Mouse (Mus musculus) stomach, embryonic 15.5 days (tissue): ENCODE measurements around the gene Zer1. TPM values are rescaled to one million over a fixed set of nuclear protein-coding genes. Genes with fewer than 3 reads are reported as not detected.
A peak's percentile ranks its signal among the peaks of the same experiment; 100 is the strongest.
"Not testable (repeated sequence)": the region's sequence is repeated elsewhere in the genome, so short reads cannot be mapped to it uniquely, and the experiment has no call there.

Experiments
- ATAC-seq: fragments of 200-750 bp; cut with Nextera tagmentation; 2 replicates; pipeline ENCODE4 v1.8.0; 2017; ENCODE audit warnings: low read depth, moderate number of reproducible peaks, moderate TSS enrichment; ENCODE audit not compliant: insufficient read depth, low FRiP score
- H3K27ac ChIP-seq: fragments of 300-500 bp; sonication (generic); 2 replicates; pipeline ENCODE4 v1.5.1; 2015; ENCODE audit warnings: mild to moderate bottlenecking, inconsistent platforms
- H3K27me3 ChIP-seq: fragments of 300-500 bp; sonication (generic); replicated peaks from 2 replicates; pipeline ENCODE4 v1.6.1; 2015; ENCODE audit warnings: inconsistent platforms
- H3K36me3 ChIP-seq: fragments of 300-500 bp; sonication (generic); 2 replicates; pipeline ENCODE4 v1.6.1; 2015; ENCODE audit warnings: inconsistent platforms
- H3K4me1 ChIP-seq: fragments of 300-500 bp; sonication (generic); 2 replicates; pipeline ENCODE4 v1.6.1; 2015; ENCODE audit warnings: inconsistent platforms
- H3K4me2 ChIP-seq: fragments of 300-500 bp; sonication (generic); 2 replicates; pipeline ENCODE4 v1.6.1; 2015; ENCODE audit warnings: mild to moderate bottlenecking, inconsistent platforms
- H3K4me3 ChIP-seq: fragments of 300-500 bp; sonication (generic); replicated peaks from 2 replicates; pipeline ENCODE4 v1.5.1; 2015; ENCODE audit warnings: inconsistent platforms
- H3K9ac ChIP-seq: fragments of 300-500 bp; sonication (generic); 2 replicates; pipeline ENCODE4 v1.6.1; 2015; ENCODE audit warnings: inconsistent platforms
- H3K9me3 ChIP-seq: fragments of 300-500 bp; sonication (generic); 2 replicates; pipeline ENCODE4 v1.6.1; 2016; ENCODE audit warnings: inconsistent platforms
- WGBS: fragments of 180-500 bp; shearing (Covaris S2); methylation state at CpG from one replicate; pipeline ENCODE4 v1.1.7; 2015; 5-methylcytosine and 5-hydroxymethylcytosine counted together
- polyA plus RNA-seq: library from polyadenylated mRNA; unstranded; fragments of >200 nt; fragmentation: Nextera tagmentation; extraction: Ambion mirVana; gene quantifications from 2 replicates; pipeline ENCODE4 v1.2.1, GENCODE M21; 2015

Zer1 gene
- polyA plus RNA-seq, 1 experiment from 2014 or later = 7.0 TPM

DNA sequence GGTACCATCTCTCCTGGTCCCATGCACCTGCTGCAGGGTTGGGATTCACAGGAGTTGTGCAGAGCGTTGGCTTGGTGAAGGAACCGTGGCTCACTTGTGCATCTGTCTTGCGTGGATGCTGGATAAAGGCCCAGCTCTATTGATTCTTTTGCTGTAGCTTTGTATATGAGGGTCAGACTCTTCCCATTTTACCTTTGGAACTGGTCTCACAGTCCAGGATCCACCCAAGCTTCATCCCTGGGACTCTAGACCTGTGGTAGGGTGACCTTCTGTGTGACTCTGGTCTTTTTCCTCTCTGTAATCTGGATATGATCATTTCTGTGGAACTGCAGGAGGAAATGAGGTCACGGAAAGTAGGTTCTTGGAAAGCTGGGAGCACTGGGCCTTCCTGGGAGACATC, 20.1 kb upstream of the Zer1 start:
- 92% methylated on average over 4 of the region's 4 CpGs for WGBS
- no peak overlapping the region for H3K4me2 ChIP-seq
- no peak overlapping the region for H3K9ac ChIP-seq
- no peak overlapping the region for H3K27ac ChIP-seq
- no peak for ATAC-seq
- no peaks in the 10 kb centered on the region for H3K9me3 ChIP-seq
- H3K27me3 ChIP-seq = no peaks in the 10 kb centered on the region
- peaks cover 58% of the 10 kb centered on the region for H3K36me3 ChIP-seq
- H3K4me1 ChIP-seq = no peaks in the 10 kb centered on the region
- H3K4me3 ChIP-seq = no peak overlapping the region

GRCm38 (mm10) chr2:30140021-30140420, 15.6 kb upstream of the Zer1 start:
- not testable (repeated sequence) for H3K4me2 ChIP-seq, ATAC-seq, H3K27me3 ChIP-seq, H3K4me3 ChIP-seq, H3K27ac ChIP-seq, H3K4me1 ChIP-seq, H3K9ac ChIP-seq, H3K9me3 ChIP-seq
- H3K36me3 ChIP-seq = peaks cover 36% of the 10 kb centered on the region
- 79% methylated on average over 4 of the region's 4 CpGs for WGBS

DNA sequence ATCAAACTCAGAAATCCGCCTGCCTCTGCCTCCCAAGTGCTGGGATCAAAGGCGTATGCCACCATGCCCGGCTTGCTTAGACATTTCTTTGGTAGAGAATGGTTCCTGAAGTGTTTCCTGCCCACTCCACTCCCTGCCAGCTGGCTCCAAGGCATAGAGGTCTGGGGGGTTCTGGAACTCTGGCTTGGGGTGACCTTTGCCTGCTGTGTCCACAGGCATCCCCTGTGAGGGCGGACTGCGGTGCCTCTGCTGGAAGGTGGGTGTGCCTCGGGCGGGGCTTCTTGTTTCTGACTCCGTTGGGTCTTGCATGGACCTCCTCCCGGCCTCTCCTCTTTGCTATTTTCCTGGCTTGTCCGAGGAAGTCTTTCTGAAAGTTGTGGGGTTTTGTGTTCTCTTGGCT, 12.1 kb upstream of the Zer1 start:
- no peak overlapping the region for H3K27ac ChIP-seq
- WGBS = 81% methylated on average over 10 of the region's 10 CpGs
- H3K4me2 ChIP-seq = no peak overlapping the region
- H3K4me1 ChIP-seq = peaks cover 18% of the 10 kb centered on the region
- no peaks in the 10 kb centered on the region for H3K27me3 ChIP-seq
- peaks cover 17% of the 10 kb centered on the region; the same call in 1 of the 2 replicates for H3K36me3 ChIP-seq
- no peak overlapping the region for H3K9ac ChIP-seq
- H3K4me3 ChIP-seq = no peak overlapping the region
- no peak for ATAC-seq
- no peaks in the 10 kb centered on the region for H3K9me3 ChIP-seq

DNA sequence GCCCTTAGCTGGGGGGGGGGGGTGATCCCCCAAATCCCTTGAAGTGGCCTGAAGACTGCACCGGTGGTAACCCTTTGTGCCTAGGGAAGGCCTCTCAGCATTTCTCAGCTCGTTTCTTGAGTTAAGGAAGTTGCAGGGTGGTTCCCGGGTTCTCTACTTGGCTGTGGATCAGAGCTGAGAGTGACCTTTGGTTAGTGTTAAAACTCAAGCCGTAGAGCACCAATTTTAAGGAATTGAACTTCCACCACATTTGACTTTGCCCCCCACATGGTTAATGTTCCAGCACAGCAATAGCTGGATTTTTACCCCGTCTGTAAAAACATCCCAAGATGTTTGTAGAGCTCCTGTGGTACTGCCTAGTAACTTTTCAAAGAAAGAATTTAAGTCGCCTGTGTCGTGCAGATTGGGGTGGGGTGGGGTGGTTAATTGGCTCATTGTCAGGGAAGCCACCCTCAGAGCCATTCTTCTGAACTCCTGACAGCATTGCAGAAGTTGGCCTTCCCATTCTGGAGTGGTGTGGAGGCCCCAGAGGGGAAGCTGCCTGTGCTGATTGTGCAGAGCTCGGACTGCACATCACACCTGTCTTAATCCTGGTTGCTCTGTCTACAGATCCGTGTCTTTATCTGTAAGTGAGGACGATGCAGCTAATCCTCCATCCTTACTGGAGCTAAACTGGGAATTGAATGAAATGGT, 10.7 kb upstream of the Zer1 start:
- H3K4me2 ChIP-seq = peak overlapping the region; percentile 87
- H3K4me1 ChIP-seq = peaks cover 18% of the 10 kb centered on the region
- 64% methylated on average over 10 of the region's 10 CpGs for WGBS
- H3K36me3 ChIP-seq = peaks cover 8% of the 10 kb centered on the region; the same call in 1 of the 2 replicates
- no peaks in the 10 kb centered on the region for H3K9me3 ChIP-seq
- no peak for ATAC-seq
- no peaks in the 10 kb centered on the region for H3K27me3 ChIP-seq
- H3K4me3 ChIP-seq = peak overlapping the region; percentile 96
- H3K9ac ChIP-seq = peak overlapping the region; percentile 87; the same call in 1 of the 2 replicates
- H3K27ac ChIP-seq = peak overlapping the region; percentile 80; the same call in 1 of the 2 replicates

- H3K36me3 ChIP-seq = peaks cover 7% of the 10 kb centered on the region; the same call in 1 of the 2 replicates
- H3K27me3 ChIP-seq = no peaks in the 10 kb centered on the region
- no peaks in the 10 kb centered on the region for H3K9me3 ChIP-seq
- H3K4me1 ChIP-seq = peaks cover 18% of the 10 kb centered on the region
- H3K4me2 ChIP-seq = peak overlapping the region; percentile 87
- peak overlapping the region; percentile 80 for H3K27ac ChIP-seq
- H3K4me3 ChIP-seq = peak overlapping the region; percentile 96
- WGBS = 20% methylated on average over 6 of the region's 6 CpGs
- no peak for ATAC-seq
- H3K9ac ChIP-seq = peak overlapping the region; percentile 87
These were observed 10.0 kb upstream of the Zer1 start for GRCm38 (mm10) chr2:30134378-30134711.

GRCm38 (mm10) chr2:30133613-30134377, 9.4 kb upstream of the Zer1 start, which contains the start of gene Tbc1d13:
Tbc1d13 (plus strand) TSS chr2:30133746.
- Histone ChIP-seq H3K4me1 (peaks cover 18% of the 10 kb centered on the region), H3K9me3 (no peaks in the 10 kb centered on the region), H3K27me3 (no peaks in the 10 kb centered on the region), H3K36me3 (peaks cover 7% of the 10 kb centered on the region; the same call in 1 of the 2 replicates), H3K9ac (peak within 1 kb of the TSS; percentile 87), H3K4me2 (peak within 1 kb of the TSS; percentile 87), H3K27ac (peak within 1 kb of the TSS; percentile 80), H3K4me3 (peak within 1 kb of the TSS; percentile 96)
- under 1% methylated on average over 44 of the region's 46 CpGs for WGBS
- peak; percentile 92 for ATAC-seq

DNA sequence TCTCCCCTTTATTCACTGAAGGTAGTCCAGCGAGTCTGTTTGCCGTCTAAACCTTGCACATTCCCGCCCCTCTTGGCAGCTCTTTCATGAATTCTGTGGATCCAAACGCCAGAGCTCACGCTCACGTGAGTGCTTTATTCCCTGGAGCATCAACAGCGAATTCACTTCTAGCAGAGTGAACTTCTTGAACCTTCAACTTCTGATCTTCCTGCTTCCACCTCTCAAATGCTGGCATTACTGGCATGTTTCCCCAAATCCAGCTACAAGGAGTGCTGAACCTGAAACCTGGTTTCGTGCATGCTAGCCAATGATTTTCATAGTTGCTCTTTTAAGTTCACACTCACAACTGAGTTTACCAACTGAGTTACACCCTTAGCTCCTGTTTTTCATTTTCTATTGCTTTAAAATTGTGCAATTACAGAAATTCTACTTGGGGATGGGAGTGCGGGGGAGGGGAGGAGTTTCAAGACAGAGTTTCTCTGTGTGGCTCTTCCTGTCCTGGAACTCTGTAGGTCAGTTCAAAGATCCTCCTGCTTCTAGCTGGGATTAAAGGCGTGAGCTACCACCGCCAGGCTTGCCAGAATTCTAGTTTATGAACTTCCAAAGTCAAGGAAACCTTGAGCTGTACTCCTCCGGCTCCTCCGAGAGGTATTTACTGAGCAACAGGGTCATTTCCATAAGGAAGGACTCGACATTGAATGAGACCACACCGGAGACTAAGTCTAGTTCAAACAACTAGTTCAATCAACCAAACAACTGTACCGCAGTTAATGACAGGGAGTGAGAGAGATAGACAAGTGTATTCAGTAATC, 8.6 kb upstream of the Zer1 start:
- H3K27ac ChIP-seq = peak overlapping the region; percentile 80
- ATAC-seq = peak; percentile 47
- H3K27me3 ChIP-seq = no peaks in the 10 kb centered on the region
- peak overlapping the region; percentile 96 for H3K4me3 ChIP-seq
- no peak overlapping the region for H3K9ac ChIP-seq
- 14% methylated on average over 16 of the region's 16 CpGs for WGBS
- peaks cover 7% of the 10 kb centered on the region; the same call in 1 of the 2 replicates for H3K36me3 ChIP-seq
- H3K4me1 ChIP-seq = peaks cover 18% of the 10 kb centered on the region
- peak overlapping the region; percentile 87 for H3K4me2 ChIP-seq
- no peaks in the 10 kb centered on the region for H3K9me3 ChIP-seq

GRCm38 (mm10) chr2:30131240-30131639, 6.9 kb upstream of the Zer1 start:
- ATAC-seq, H3K27ac ChIP-seq, H3K27me3 ChIP-seq, H3K4me3 ChIP-seq, H3K9ac ChIP-seq, H3K9me3 ChIP-seq, H3K36me3 ChIP-seq, H3K4me2 ChIP-seq: not testable (repeated sequence)
- peaks cover 18% of the 10 kb centered on the region for H3K4me1 ChIP-seq
- 59% methylated on average over 5 of the region's 5 CpGs for WGBS

- H3K9me3 ChIP-seq = no peaks in the 10 kb centered on the region
- WGBS = 75% methylated on average over 4 of the region's 4 CpGs
- no peaks in the 10 kb centered on the region for H3K27me3 ChIP-seq
- peaks cover 16% of the 10 kb centered on the region for H3K4me1 ChIP-seq
- H3K36me3 ChIP-seq = no peaks in the 10 kb centered on the region
- H3K4me2 ChIP-seq = no peak overlapping the region
- no peak overlapping the region for H3K4me3 ChIP-seq
- H3K27ac ChIP-seq = no peak overlapping the region
- ATAC-seq = no peak
- no peak overlapping the region for H3K9ac ChIP-seq
These were observed 5.8 kb upstream of the Zer1 start for GRCm38 (mm10) chr2:30130156-30130555.

- no peak for ATAC-seq
These were observed 4.4 kb upstream of the Zer1 start for GRCm38 (mm10) chr2:30128789-30129188.

GRCm38 (mm10) chr2:30123729-30124471, 485 bp downstream of the Zer1 start:
- H3K27ac ChIP-seq = peak overlapping the region; percentile 92
- peak overlapping the region; percentile 67 for H3K4me2 ChIP-seq
- H3K36me3 ChIP-seq = no peaks in the 10 kb centered on the region
- H3K4me3 ChIP-seq = peak overlapping the region; percentile 81
- under 1% methylated on average over 44 of the region's 44 CpGs for WGBS
- no peaks in the 10 kb centered on the region for H3K9me3 ChIP-seq
- no peaks in the 10 kb centered on the region for H3K27me3 ChIP-seq
- peak; percentile 64 for ATAC-seq
- H3K9ac ChIP-seq = peak overlapping the region; percentile 91
- H3K4me1 ChIP-seq = peaks cover 7% of the 10 kb centered on the region

More at GRCm38 (mm10) chr2:30128789-30129188, 4.4 kb upstream of the Zer1 start:
- H3K9ac ChIP-seq = no peak overlapping the region
- H3K4me3 ChIP-seq = no peak overlapping the region
- H3K9me3 ChIP-seq = no peaks in the 10 kb centered on the region
- H3K27me3 ChIP-seq = no peaks in the 10 kb centered on the region
- WGBS = 29% methylated on average over 2 of the region's 2 CpGs
- no peak overlapping the region for H3K4me2 ChIP-seq
- no peaks in the 10 kb centered on the region for H3K36me3 ChIP-seq
- peaks cover 6% of the 10 kb centered on the region for H3K4me1 ChIP-seq
- no peak overlapping the region for H3K27ac ChIP-seq
